Mouse (Mus musculus) bone marrow, adult 2 months (tissue): ENCODE data around the gene Eef1a2.

Source experiments
- CTCF ChIP-seq: fragments of 200-500 bp; IDR thresholded peaks from 2 replicates; pipeline ENCODE4 v1.5.1; 2011; ENCODE audit warnings: low read length, control low read depth; ENCODE audit not compliant: control insufficient read depth, insufficient read depth
- POLR2A ChIP-seq: fragments of 200-500 bp; IDR thresholded peaks from 2 replicates; pipeline ENCODE4 v1.6.1; 2011; ENCODE audit warnings: low read depth, mild to moderate bottlenecking, control low read depth, low read length, borderline replicate concordance; ENCODE audit not compliant: control insufficient read depth

- TF ChIP-seq CTCF (no peak), POLR2A (no peak)
Measured at GRCm38 (mm10) chr2:181160821-181161220, 4.0 kb upstream of the Eef1a2 start.
